Mouse (Mus musculus): ENCODE measurements around the gene Hist1h4d.
"Not testable (repeated sequence)": the region's sequence is repeated elsewhere in the genome, so short reads cannot be mapped to it uniquely, and the experiment has no call there.

The Hist1h4d gene

GRCm38 (mm10) chr13:23551146-23551834 lies 30.1 kb upstream of the Hist1h4d start, which contains the start of gene Hist1h4f:
Hist1h4f (minus strand) TSS chr13:23551648.
- DNase-seq (ENCODE audit: low read depth): peak; percentile 90

- DNase-seq (ENCODE audit: low read depth): no peak
These were observed 29.2 kb upstream of the Hist1h4d start for GRCm38 (mm10) chr13:23551931-23552914.

DNA sequence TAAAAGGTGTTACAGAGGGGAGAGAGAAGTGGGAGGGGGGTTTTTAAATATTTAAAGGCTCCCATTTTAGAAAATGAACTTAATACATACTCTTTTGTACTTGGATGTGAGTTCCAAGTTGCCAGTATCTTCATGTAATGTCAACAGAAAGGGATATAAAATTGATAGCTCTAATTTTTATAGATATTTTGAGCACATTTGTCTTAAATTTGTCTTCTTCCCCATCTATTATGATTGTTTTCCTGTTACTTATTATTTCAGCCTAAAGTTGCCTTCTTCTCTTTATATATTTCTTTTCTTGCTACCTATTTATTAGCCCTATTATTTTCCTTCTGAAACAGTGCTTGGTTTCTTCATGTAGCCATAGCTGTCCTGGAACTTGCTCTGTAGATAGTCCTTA lies 28.4 kb upstream of the Hist1h4d start, which contains the start of gene Hist1h1d:
Hist1h1d (plus strand) TSS at position 301 of the 400 bp plus-strand sequence.
- DNase-seq (ENCODE audit: low read depth): no peak

GRCm38 (mm10) chr13:23554393-23554792 lies 27.0 kb upstream of the Hist1h4d start:
- DNase-seq (ENCODE audit: low read depth): no peak

GRCm38 (mm10) chr13:23554925-23555838 lies 26.2 kb upstream of the Hist1h4d start:
- DNase-seq (ENCODE audit: low read depth): no peak

GRCm38 (mm10) chr13:23555839-23556416 lies 25.5 kb upstream of the Hist1h4d start:
- DNase-seq (ENCODE audit: low read depth): no peak

GRCm38 (mm10) chr13:23556906-23557305 lies 24.5 kb upstream of the Hist1h4d start:
- no peak for DNase-seq (ENCODE audit: low read depth)

DNA sequence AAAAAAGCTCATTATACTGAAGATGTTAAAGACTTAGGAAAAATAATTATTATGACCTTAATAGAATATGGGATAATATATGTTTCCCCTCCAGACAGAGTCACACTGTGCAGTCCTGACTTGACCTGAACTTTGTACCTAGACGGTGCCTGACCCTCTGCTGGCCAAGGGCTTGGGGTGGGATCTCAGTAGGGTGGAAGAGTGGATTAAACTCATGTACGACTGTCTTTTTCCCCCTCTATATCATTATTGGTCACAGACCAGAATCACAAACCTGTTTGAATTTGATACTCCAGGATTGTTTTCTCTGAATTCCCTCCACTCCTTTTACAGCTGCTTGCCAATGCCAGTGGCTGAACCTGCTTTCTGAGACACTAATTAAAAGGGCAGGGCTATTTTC lies 20.7 kb upstream of the Hist1h4d start:
- not testable (repeated sequence) for DNase-seq (ENCODE audit: low read depth)

DNA sequence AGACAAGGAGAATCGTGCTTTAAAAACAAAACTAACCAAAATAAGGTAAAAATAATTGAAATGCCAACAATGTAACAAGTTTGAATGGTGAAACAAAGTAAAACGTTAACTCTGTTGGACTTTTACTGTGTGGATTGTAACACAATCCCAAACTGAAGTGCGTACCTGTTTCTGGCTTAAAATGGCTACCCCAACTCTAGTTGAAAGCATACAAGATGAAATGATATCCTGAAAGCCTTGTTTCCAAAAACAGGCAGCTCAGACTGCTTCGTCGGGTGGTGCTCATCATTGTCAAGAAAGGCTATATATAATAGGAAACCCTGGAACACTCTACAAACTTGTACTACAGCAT lies 19.9 kb upstream of the Hist1h4d start:
- not testable (repeated sequence) for DNase-seq (ENCODE audit: low read depth)

DNA sequence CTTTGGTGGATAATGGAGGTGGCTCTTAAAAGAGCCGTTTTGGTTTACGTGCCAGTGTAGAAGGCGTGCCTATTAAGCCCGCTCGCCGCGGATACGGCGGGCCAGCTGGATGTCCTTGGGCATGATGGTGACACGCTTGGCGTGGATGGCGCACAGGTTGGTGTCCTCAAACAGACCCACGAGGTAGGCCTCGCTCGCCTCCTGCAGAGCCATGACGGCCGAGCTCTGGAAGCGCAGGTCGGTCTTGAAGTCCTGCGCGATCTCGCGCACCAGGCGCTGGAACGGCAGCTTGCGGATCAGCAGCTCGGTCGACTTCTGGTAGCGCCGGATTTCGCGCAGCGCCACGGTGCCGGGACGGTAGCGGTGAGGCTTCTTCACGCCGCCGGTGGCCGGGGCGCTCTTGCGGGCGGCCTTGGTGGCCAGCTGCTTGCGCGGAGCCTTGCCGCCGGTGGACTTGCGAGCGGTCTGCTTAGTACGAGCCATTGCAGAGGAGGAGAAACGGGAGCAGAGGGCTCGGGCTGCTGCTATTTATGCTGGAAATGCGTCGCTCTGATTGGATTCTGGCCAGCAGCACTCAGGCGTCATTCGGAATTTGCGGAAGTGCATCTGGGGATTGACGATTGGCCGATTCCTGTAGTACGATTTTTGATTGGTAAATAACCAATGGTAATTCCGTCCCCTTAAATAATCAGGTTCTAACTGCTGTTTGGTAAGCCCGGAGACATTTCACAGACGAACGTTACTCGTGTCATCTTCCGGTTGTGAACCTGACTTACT lies 19.3 kb upstream of the Hist1h4d start, which contains the start of gene Hist1h3e:
Hist1h3e (minus strand) TSS at position 487 of the 777 bp plus-strand sequence.
- DNase-seq (ENCODE audit: low read depth): peak; percentile 96

DNA sequence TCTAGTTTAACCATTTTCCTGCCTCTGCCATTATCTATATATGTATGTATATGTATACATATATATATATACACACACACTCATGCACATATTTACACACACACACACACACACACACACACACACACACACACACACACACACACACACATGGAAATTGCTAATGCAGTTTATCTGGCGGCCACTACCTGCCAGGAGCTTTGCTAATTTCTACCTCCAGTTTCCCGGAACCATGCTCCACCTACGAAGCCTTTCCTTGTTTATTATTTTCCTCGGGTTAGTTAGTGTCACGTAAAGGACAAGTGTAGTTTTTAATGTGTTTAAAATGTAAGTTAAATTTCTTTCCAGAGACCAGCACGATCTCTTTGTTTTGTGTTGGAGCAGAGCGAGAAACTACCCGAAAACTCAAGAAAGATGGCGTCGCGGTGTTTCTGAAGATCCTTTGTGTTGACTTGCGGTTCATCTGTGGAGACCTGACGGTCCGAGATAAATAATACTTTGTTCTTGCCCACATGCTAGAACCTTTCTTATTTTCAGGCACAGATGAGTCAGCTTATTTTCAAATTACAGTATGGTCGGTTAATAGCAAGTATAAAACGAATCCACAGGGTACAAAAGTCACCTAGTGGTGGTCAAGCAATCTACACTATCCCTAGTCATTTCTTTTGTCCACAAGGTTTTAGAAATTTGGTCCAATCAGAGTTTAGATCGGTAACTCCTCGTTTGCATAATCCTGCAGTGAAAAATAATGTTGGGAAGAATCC lies 18.5 kb upstream of the Hist1h4d start:
- DNase-seq (ENCODE audit: low read depth): no peak

DNA sequence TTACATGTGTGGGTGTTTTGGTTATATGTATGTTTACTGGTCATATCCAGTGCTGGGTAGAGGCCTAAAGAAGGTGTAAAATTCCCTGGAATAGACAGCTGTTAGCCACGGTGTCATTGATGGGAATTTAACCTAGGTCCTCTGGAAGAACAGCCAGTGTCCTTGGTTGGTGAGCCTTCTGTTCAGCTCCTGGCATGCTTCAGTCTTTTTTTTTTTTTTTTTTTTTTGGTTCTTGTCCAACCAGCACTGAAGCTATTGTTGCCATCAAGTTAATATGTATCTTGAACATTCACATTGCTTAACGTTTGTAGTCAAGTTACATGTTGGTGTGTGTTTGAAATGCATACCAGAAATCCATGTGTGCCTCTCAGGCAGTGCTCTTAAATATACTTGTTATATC lies 16.9 kb upstream of the Hist1h4d start:
- DNase-seq (ENCODE audit: low read depth): no peak

GRCm38 (mm10) chr13:23570261-23571021 lies 11.0 kb upstream of the Hist1h4d start:
- not testable (repeated sequence) for DNase-seq (ENCODE audit: low read depth)

- peak; percentile 86 for DNase-seq (ENCODE audit: low read depth)
These were observed 10.3 kb upstream of the Hist1h4d start, which contains the start of the genes Hist1h2ae and Hist1h2bg for GRCm38 (mm10) chr13:23571022-23571503. Hist1h2ae (minus strand) TSS chr13:23571220. Hist1h2bg (plus strand) TSS chr13:23571396.

DNA sequence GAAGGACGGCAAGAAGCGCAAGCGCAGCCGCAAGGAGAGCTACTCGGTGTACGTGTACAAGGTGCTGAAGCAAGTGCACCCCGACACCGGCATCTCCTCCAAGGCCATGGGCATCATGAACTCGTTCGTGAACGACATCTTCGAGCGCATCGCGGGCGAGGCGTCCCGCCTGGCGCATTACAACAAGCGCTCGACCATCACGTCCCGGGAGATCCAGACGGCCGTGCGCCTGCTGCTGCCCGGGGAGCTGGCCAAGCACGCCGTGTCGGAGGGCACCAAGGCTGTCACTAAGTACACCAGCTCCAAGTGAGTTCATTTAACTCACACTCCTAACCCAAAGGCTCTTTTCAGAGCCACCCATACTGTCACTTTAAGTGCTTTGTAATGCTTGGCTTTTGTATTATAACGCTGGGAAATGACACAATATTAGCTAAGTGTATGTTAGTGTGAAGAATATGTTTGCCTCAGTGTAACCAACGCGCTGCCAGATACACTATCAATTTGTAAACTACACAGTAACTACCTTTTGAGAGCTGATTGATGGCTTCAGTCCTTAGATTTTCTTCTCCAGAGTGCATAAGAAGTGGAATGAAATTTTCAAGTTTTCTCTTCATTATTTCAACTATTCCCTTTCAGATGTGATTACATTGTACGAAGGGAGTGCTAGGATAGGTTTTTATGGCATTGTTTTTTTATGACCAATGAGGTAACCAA lies 9.7 kb upstream of the Hist1h4d start:
- not testable (repeated sequence) for DNase-seq (ENCODE audit: low read depth)

GRCm38 (mm10) chr13:23572218-23573033 lies 9.0 kb upstream of the Hist1h4d start:
- no peak for DNase-seq (ENCODE audit: low read depth)
